Mouse (Mus musculus): ENCODE results near the gene P4ha3.

GRCm38 (mm10) chr7:100310290-100310689 is 25.0 kb downstream of the P4ha3 start:
- TF ChIP-seq CTCF (IDR thresholded peaks at IDR 0.05; ENCODE audit: control insufficient read depth, insufficient read depth, insufficient read length) (no peak), MYOD1 (IDR thresholded peaks at IDR 0.05; ENCODE audit: control insufficient read depth, insufficient read length, low read depth) (no peak), CEBPB (IDR thresholded peaks at IDR 0.05; ENCODE audit: low read depth) (no peak)
